28 mouse cellular contexts compared by ENCODE assay signal in the genomic region with DNA sequence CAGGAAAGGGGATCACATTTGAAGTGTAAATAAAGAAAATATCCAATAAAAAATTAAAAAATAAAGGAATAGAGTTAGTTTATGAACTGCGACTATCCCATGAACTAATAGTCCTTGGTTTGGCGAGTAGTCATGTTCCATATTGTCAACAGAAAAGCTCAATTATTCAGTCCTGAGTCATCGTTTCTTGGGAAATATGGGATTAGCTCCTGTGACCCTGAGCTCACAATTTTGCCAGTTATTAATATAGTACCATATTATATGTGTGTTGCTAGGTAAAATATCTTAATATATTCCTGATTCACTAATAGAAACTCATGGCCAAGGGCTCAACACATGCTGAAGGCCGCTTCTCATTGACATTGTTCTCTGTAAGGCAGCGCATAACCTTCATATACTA.
"Had no signal": no experiment of that assay in that cellular context is flagged by ENCODE, and none has a peak within 500 bp of the region (broad histone marks: within the 10 kb centered on the region; RNA-seq: fewer than 3 reads in every experiment).

No protein-coding gene starts in this region.

- H3K36me3 ChIP-seq: limb, embryonic 10.5 days; limb, embryonic 12.5 days; limb, embryonic 13.5 days; limb, embryonic 15.5 days; liver, embryonic 12.5 days; liver, embryonic 13.5 days; liver, embryonic 15.5 days; lung, embryonic 15.5 days; midbrain, embryonic 10.5 days; midbrain, embryonic 12.5 days; midbrain, embryonic 13.5 days; midbrain, embryonic 15.5 days; neural tube, embryonic 12.5 days; neural tube, embryonic 13.5 days had no signal

- DNase-seq: left cerebral cortex, postnatal 4 days; liver; liver, embryonic 13.5 days; liver, postnatal 0 days; lung, adult 18-20 months; lung, adult 2 months; lung, embryonic 14.5 days; lung, postnatal 10 days; lung, postnatal 36 days; lung, postnatal 4 days; midbrain, embryonic 14.5 days had no signal

- H3K4me3 ChIP-seq: limb, embryonic 10.5 days; limb, embryonic 12.5 days; limb, embryonic 13.5 days; limb, embryonic 15.5 days; liver, embryonic 12.5 days; liver, embryonic 13.5 days; liver, embryonic 15.5 days; lung, embryonic 15.5 days; megakaryocyte, embryonic 14.5 days; midbrain, embryonic 10.5 days; midbrain, embryonic 12.5 days; midbrain, embryonic 13.5 days; midbrain, embryonic 15.5 days; myocyte; neural tube, embryonic 12.5 days; neural tube, embryonic 13.5 days had no signal

- ATAC-seq: liver, embryonic 12.5 days; liver, postnatal 0 days; lung, postnatal 0 days; midbrain, embryonic 13.5 days; midbrain, embryonic 15.5 days; midbrain, embryonic 16.5 days had no signal

- H3K27me3 ChIP-seq: limb, embryonic 12.5 days; limb, embryonic 13.5 days; limb, embryonic 15.5 days; liver, embryonic 12.5 days; liver, embryonic 13.5 days; liver, embryonic 15.5 days; lung, embryonic 15.5 days; megakaryocyte, embryonic 14.5 days; midbrain, embryonic 12.5 days; midbrain, embryonic 13.5 days; midbrain, embryonic 15.5 days; neural tube, embryonic 12.5 days; neural tube, embryonic 13.5 days had no signal
